Mouse (Mus musculus) kidney, postnatal 36 days (tissue): ENCODE data around the gene Fancf.

Experiments used
- DNase-seq, 2 experiments: peaks; one replicate each; pipeline ENCODE4 v3.0.0; 2021 to 2022; ENCODE audit warnings: mixed read lengths in 2 of 2

The Fancf gene

DNA sequence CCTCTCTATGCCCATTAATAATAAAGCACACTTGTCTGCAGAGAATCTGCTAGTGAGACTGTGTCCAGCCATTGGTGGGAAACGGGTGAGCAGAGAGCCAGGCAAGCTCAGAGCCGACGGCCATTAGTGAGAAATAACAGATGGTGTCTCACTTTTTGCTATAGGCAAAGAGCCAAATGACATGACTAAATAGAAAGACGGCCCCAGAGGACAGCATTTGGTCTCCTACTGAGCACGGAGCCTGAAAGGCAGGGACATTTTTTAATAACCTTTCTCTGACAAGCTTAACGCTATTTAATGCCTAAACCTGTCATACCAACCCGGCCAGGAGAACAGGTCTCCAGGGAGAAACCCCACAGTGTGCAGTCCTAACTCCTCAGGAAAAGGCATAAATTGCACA lies 30.1 kb downstream of the Fancf start:
- DNase-seq: no peak

DNA sequence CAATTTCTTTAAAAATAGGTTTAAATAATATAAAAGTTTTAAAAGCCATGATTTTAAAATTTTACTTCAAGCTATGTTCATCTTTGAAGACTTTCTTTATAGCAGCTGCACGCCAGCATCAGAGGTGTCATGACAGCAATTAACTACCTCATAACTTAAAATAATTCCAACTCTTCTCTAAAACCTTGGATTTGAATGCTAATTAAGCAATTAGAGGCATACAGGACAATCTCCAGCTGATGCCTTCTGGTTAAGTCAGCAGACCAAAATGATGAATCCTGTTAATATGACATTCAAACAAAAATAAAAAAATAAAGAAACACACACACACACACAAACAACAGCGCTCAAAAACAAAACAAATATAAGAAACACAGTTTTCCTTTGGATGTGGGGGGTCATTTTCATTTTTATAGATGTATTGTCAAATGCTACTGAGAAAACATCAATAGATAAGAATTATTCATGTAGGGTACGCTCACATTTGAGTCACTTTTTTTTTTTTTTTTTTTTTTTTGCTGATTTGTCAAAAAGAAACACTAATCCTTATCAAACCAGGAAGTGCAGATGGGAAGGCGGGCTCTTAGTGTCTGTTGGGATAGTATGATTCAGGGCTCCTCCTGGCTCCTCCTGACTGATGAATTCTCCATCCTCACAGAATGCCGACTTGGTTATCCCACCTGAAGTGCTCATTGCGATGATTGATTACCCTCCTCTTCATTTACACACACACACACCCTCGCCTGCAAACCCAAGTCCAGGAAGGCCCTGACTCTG lies 38.3 kb downstream of the Fancf start:
- no peak for DNase-seq

- no peak for DNase-seq
Measured at GRCm38 (mm10) chr7:51821467-51821866, 40.6 kb downstream of the Fancf start.

DNA sequence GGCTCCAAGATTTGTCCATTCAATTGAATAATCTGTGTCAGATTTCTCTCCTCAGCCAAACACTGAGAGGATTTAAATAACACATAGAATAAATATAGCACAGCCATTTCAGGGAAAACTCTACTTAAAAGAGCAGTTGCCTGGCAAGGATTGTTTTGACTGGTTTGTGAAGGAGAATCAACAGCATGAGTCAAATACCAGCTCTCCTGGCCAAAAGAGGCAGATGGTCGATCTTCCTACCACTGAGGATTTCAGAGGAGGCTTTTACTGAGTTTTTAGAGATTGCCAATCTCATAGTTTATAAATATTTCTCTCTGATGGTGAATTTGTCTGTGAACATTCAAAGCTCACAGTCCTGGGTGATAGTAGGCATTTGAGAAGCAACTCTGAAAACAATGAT lies 42.2 kb downstream of the Fancf start:
- DNase-seq: no peak

- DNase-seq: no peak
Measured at GRCm38 (mm10) chr7:51818251-51818974, 43.7 kb downstream of the Fancf start.

GRCm38 (mm10) chr7:51816283-51816839 lies 45.7 kb downstream of the Fancf start:
- no peak for DNase-seq

GRCm38 (mm10) chr7:51815473-51816282 lies 46.4 kb downstream of the Fancf start:
- DNase-seq: no peak
